Mouse (Mus musculus): ENCODE results near the gene Itga9. TPM values are rescaled to one million over a fixed set of nuclear protein-coding genes. Genes with fewer than 3 reads are reported as not detected.

Gene Itga9
- polyA plus RNA-seq, 1 experiment: 9.0 TPM

- H3K27me3 ChIP-seq (ENCODE audit: control insufficient read depth, insufficient read depth, low read length): no peaks in the 10 kb centered on the region
- H3K4me1 ChIP-seq (replicated peaks; ENCODE audit: control insufficient read depth, insufficient read depth, low read length): peaks cover 8% of the 10 kb centered on the region
- H3K27ac ChIP-seq (ENCODE audit: control insufficient read depth, insufficient read depth, low read length): no peak overlapping the region
- no peak overlapping the region for H3K4me3 ChIP-seq (ENCODE audit: control insufficient read depth, insufficient read depth, low read length)
- TF ChIP-seq CTCF (IDR thresholded peaks at IDR 0.05; ENCODE audit: borderline replicate concordance, control insufficient read depth, extremely low read depth, insufficient read depth, low read length, poor library complexity): no peak
- no peak for TF ChIP-seq POLR2A (IDR thresholded peaks at IDR 0.05; ENCODE audit: control insufficient read depth, extremely low read depth, insufficient read depth, low read length, poor library complexity)
- H3K36me3 ChIP-seq (ENCODE audit: control insufficient read depth, insufficient read depth, low read length): no peaks in the 10 kb centered on the region
- WGBS: 98% methylated on average over 3 of the region's 3 CpGs
- DNase-seq: no peak
Measured at GRCm38 (mm10) chr9:118739071-118739470, 132.6 kb downstream of the Itga9 start.

- TF ChIP-seq CTCF (IDR thresholded peaks at IDR 0.05; ENCODE audit: borderline replicate concordance, control insufficient read depth, extremely low read depth, insufficient read depth, low read length, poor library complexity) (no peak), POLR2A (IDR thresholded peaks at IDR 0.05; ENCODE audit: control insufficient read depth, extremely low read depth, insufficient read depth, low read length, poor library complexity) (no peak)
- 97% methylated on average over 3 of the region's 3 CpGs for WGBS
- DNase-seq: no peak
- Histone ChIP-seq H3K27me3 (ENCODE audit: control insufficient read depth, insufficient read depth, low read length) (no peaks in the 10 kb centered on the region), H3K4me3 (ENCODE audit: control insufficient read depth, insufficient read depth, low read length) (no peak overlapping the region), H3K36me3 (ENCODE audit: control insufficient read depth, insufficient read depth, low read length) (no peaks in the 10 kb centered on the region), H3K4me1 (replicated peaks; ENCODE audit: control insufficient read depth, insufficient read depth, low read length) (peaks cover 8% of the 10 kb centered on the region), H3K27ac (ENCODE audit: control insufficient read depth, insufficient read depth, low read length) (no peak overlapping the region)
Measured at GRCm38 (mm10) chr9:118739659-118740058, 133.2 kb downstream of the Itga9 start.

GRCm38 (mm10) chr9:118741268-118741667 lies 134.8 kb downstream of the Itga9 start:
- H3K36me3 ChIP-seq (ENCODE audit: control insufficient read depth, insufficient read depth, low read length): no peaks in the 10 kb centered on the region
- 97% methylated on average over 9 of the region's 9 CpGs for WGBS
- no peak for TF ChIP-seq CTCF (IDR thresholded peaks at IDR 0.05; ENCODE audit: borderline replicate concordance, control insufficient read depth, extremely low read depth, insufficient read depth, low read length, poor library complexity)
- TF ChIP-seq POLR2A (IDR thresholded peaks at IDR 0.05; ENCODE audit: control insufficient read depth, extremely low read depth, insufficient read depth, low read length, poor library complexity): no peak
- H3K4me1 ChIP-seq (replicated peaks; ENCODE audit: control insufficient read depth, insufficient read depth, low read length): peaks cover 8% of the 10 kb centered on the region
- H3K27me3 ChIP-seq (ENCODE audit: control insufficient read depth, insufficient read depth, low read length): no peaks in the 10 kb centered on the region
- DNase-seq: no peak
- no peak overlapping the region for H3K4me3 ChIP-seq (ENCODE audit: control insufficient read depth, insufficient read depth, low read length)
- no peak overlapping the region for H3K27ac ChIP-seq (ENCODE audit: control insufficient read depth, insufficient read depth, low read length)

GRCm38 (mm10) chr9:118749335-118749949 lies 143.0 kb downstream of the Itga9 start:
- Histone ChIP-seq H3K4me3 (ENCODE audit: control insufficient read depth, insufficient read depth, low read length) (no peak overlapping the region), H3K4me1 (replicated peaks; ENCODE audit: control insufficient read depth, insufficient read depth, low read length) (peaks cover 28% of the 10 kb centered on the region), H3K27me3 (ENCODE audit: control insufficient read depth, insufficient read depth, low read length) (no peaks in the 10 kb centered on the region), H3K36me3 (ENCODE audit: control insufficient read depth, insufficient read depth, low read length) (no peaks in the 10 kb centered on the region), H3K27ac (ENCODE audit: control insufficient read depth, insufficient read depth, low read length) (no peak overlapping the region)
- TF ChIP-seq POLR2A (IDR thresholded peaks at IDR 0.05; ENCODE audit: control insufficient read depth, extremely low read depth, insufficient read depth, low read length, poor library complexity) (no peak), CTCF (IDR thresholded peaks at IDR 0.05; ENCODE audit: borderline replicate concordance, control insufficient read depth, extremely low read depth, insufficient read depth, low read length, poor library complexity) (no peak)
- no peak for DNase-seq
- WGBS: 93% methylated on average over 8 of the region's 8 CpGs

DNA sequence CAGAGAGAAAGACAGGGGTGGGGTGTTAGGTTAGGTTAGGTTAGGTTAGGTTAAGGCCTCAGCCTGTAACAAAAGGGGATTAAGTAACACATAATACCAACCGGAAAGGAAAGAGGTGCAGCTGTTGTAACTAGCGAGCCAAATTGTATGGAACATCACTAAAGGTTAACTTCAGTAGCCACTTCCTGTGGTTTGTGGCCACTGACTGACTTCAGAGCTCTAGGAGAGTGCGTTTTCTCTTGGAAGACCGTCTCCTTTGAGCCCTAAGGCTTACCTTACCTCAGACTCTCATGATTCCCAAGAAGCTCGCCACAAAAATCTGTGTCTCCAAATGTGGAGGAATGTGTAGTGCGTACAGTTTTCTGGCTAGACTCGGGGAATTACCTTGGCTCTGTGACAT lies 144.3 kb downstream of the Itga9 start:
- peak; percentile 35 for DNase-seq
- Histone ChIP-seq H3K27me3 (ENCODE audit: control insufficient read depth, insufficient read depth, low read length) (no peaks in the 10 kb centered on the region), H3K4me1 (replicated peaks; ENCODE audit: control insufficient read depth, insufficient read depth, low read length) (peaks cover 28% of the 10 kb centered on the region), H3K4me3 (ENCODE audit: control insufficient read depth, insufficient read depth, low read length) (no peak overlapping the region), H3K36me3 (ENCODE audit: control insufficient read depth, insufficient read depth, low read length) (no peaks in the 10 kb centered on the region), H3K27ac (ENCODE audit: control insufficient read depth, insufficient read depth, low read length) (peak overlapping the region; percentile 26; the same call in 1 of the 2 replicates)
- WGBS: 12% methylated on average over 7 of the region's 7 CpGs
- TF ChIP-seq POLR2A (IDR thresholded peaks at IDR 0.05; ENCODE audit: control insufficient read depth, extremely low read depth, insufficient read depth, low read length, poor library complexity) (no peak), CTCF (IDR thresholded peaks at IDR 0.05; ENCODE audit: borderline replicate concordance, control insufficient read depth, extremely low read depth, insufficient read depth, low read length, poor library complexity) (no peak)

DNA sequence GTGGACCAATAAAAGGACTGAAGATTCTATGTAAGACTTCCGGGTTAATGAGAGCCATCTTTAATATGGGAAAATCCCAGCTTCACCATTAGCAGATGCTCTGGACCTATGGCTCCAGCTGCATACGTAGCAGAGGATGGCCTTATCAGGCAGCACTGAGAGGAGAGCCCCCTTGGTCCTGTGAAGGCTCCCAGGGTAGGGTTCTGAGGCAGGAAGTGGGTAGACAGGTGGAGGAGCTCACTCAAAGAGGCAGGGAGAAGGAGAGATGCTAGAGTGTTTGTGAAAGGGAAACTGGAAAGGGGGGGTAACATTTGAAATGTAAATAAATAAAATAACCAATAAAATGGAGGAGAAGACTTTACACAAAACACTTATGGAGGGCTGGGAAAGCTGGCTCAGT lies 145.9 kb downstream of the Itga9 start:
- 47% methylated on average over 2 of the region's 2 CpGs for WGBS
- H3K4me3 ChIP-seq (ENCODE audit: control insufficient read depth, insufficient read depth, low read length): no peak overlapping the region
- H3K27ac ChIP-seq (ENCODE audit: control insufficient read depth, insufficient read depth, low read length): no peak overlapping the region
- TF ChIP-seq CTCF (IDR thresholded peaks at IDR 0.05; ENCODE audit: borderline replicate concordance, control insufficient read depth, extremely low read depth, insufficient read depth, low read length, poor library complexity) (no peak), POLR2A (IDR thresholded peaks at IDR 0.05; ENCODE audit: control insufficient read depth, extremely low read depth, insufficient read depth, low read length, poor library complexity) (no peak)
- no peaks in the 10 kb centered on the region for H3K36me3 ChIP-seq (ENCODE audit: control insufficient read depth, insufficient read depth, low read length)
- DNase-seq: peak; percentile 60
- peaks cover 28% of the 10 kb centered on the region for H3K4me1 ChIP-seq (replicated peaks; ENCODE audit: control insufficient read depth, insufficient read depth, low read length)
- H3K27me3 ChIP-seq (ENCODE audit: control insufficient read depth, insufficient read depth, low read length): no peaks in the 10 kb centered on the region

- 84% methylated on average over 4 of the region's 4 CpGs for WGBS
- no peaks in the 10 kb centered on the region for H3K27me3 ChIP-seq (ENCODE audit: control insufficient read depth, insufficient read depth, low read length)
- DNase-seq: no peak
- peaks cover 3% of the 10 kb centered on the region; the same call in 1 of the 2 replicates for H3K4me1 ChIP-seq (replicated peaks; ENCODE audit: control insufficient read depth, insufficient read depth, low read length)
- H3K36me3 ChIP-seq (ENCODE audit: control insufficient read depth, insufficient read depth, low read length): no peaks in the 10 kb centered on the region
- no peak overlapping the region for H3K4me3 ChIP-seq (ENCODE audit: control insufficient read depth, insufficient read depth, low read length)
- TF ChIP-seq CTCF (IDR thresholded peaks at IDR 0.05; ENCODE audit: borderline replicate concordance, control insufficient read depth, extremely low read depth, insufficient read depth, low read length, poor library complexity) (no peak), POLR2A (IDR thresholded peaks at IDR 0.05; ENCODE audit: control insufficient read depth, extremely low read depth, insufficient read depth, low read length, poor library complexity) (no peak)
- H3K27ac ChIP-seq (ENCODE audit: control insufficient read depth, insufficient read depth, low read length): no peak overlapping the region
Measured at GRCm38 (mm10) chr9:118759462-118759861, 153.0 kb downstream of the Itga9 start.

All from thymus, adult 2 months (tissue).